Mouse (Mus musculus) splenic B cell, adult 2 months (primary cell): Measurements from ENCODE around the gene Pdxp.
"Not testable (repeated sequence)": the region's sequence is repeated elsewhere in the genome, so short reads cannot be mapped to it uniquely, and the experiment has no call there.

ENCODE experiments used
- DNase-seq: peaks from one replicate; pipeline ENCODE4 v3.0.0-alpha.2; 2011; ENCODE audit warnings: low read depth, low spot score
- H3K27me3 ChIP-seq: 2 replicates; pipeline ENCODE4 v1.6.1; 2012; ENCODE audit warnings: mild to moderate bottlenecking, low read length, moderate library complexity, mixed read lengths; ENCODE audit not compliant: control insufficient read depth, poor library complexity, insufficient read depth, severe bottlenecking
- H3K36me3 ChIP-seq: 2 replicates; pipeline ENCODE4 v1.6.1; 2012; ENCODE audit warnings: mild to moderate bottlenecking, low read length, moderate library complexity, mixed read lengths; ENCODE audit not compliant: control insufficient read depth, poor library complexity, insufficient read depth, severe bottlenecking

Pdxp gene

DNA sequence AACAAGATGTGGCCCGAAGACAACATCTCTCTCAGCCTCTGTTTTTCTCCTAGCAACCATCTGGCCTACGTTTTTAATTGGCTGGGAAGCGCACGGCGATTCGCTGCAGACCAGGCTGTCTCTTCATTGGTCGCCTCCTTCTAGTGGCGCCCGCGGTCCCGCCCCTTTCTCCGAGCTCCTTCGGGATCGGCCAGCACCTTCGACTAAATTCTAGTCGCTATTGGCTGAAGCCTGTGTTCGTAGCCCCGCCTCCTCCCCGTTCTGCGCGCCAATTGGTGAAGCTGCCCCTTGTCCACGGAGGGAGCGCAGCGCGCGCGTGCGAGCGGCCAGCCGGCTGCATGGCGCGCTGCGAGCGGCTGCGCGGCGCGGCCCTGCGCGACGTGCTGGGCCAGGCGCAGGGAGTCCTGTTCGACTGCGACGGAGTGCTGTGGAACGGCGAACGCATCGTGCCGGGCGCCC is at the start of gene Pdxp:
TSS of gene Pdxp (plus strand) at position 288 of the 459 bp plus-strand sequence.
- DNase-seq: peak; percentile 97
- Histone ChIP-seq H3K36me3 (peaks cover 7% of the 10 kb centered on the region), H3K27me3 (no peaks in the 10 kb centered on the region)

DNA sequence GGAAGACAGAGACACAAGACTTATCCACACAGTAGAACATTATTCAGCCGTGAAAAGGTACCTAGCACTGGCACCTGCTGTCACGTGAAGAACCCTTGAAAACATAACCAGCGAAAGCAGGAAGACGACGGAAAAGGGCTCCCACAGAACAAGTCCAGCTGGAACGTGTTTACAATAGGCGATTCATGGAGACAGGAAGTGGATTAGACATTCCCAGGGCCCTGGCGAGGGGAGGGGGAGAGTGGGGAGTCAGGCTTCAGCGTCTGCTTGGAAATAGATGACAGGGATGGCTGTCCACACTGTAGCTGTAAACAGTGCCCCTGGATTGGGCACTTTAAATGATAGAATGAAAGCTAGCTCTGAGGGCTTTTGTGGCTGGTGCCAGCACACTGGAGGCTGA is 45.3 kb upstream of the Pdxp start:
- Histone ChIP-seq H3K27me3 (no peaks in the 10 kb centered on the region), H3K36me3 (no peaks in the 10 kb centered on the region)
- no peak for DNase-seq

DNA sequence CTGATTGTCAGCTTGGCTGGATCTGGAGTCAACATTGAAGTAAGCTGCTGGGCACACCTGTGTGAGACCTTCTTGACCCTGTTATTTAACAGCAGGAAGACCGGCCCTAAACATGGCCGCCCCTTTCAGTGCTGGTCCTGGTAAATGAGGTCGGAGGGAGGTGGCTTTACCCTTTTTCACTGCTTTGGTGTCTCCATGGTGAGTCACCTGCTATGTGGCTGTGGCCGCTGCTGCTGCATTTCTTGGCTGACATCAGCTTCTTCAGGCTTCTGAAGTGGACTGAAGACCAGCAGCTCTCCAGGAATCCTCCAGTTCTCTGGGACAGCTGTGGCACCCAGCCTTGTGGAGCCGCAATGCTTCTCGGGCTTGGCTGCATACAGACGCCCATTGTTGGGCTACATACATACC is 44.9 kb upstream of the Pdxp start:
- no peaks in the 10 kb centered on the region for H3K36me3 ChIP-seq
- DNase-seq: no peak
- H3K27me3 ChIP-seq: no peaks in the 10 kb centered on the region

DNA sequence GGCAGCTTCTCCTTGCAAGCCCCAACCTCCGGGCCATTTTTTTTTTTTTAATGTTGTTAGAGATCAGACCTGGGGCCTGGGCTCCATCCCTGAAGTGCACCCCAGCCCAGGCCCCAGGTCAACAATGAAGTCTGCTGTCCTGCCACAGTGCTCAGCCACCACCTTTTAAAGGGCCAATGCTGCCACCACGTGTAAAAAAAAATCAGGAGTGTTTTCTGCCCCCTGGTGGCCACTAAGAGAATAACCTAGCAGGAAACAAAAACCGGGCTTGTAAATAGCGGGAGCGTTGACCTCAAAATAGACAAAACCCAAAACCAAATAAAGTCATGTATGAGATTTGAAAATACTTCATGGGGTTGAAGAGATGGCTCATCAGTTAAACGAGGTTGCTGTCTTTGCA is 43.9 kb upstream of the Pdxp start:
- Histone ChIP-seq H3K36me3 (no peaks in the 10 kb centered on the region), H3K27me3 (no peaks in the 10 kb centered on the region)
- DNase-seq: peak; percentile 81

DNA sequence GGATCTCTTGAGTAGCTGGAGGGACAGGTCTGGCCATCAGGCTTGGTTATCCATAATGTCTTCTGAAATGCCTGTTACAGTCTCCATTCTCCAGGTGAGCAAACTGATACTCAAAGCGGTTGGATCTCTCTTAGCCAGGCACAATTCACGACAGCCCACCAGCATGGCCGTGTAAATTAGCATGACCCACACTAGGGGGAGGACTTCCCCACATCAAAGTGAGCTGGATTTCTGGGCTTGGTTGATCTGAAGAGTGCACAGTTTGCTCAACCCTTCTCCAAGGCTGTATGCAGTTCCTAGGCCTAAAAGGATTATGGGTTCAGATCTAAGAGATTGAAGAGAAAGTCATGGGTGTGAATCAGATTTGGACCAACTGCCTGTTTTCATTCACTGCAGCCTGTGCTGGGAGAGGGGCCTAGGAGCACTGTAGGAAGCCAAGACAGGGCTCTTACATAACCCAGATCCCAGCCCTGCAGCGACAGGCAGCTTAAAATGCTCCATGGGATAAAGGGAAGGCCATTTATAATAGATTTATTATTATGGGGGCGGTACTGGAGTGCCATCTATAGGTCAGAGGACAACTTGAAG is 41.6 kb upstream of the Pdxp start:
- H3K36me3 ChIP-seq: no peaks in the 10 kb centered on the region
- H3K27me3 ChIP-seq: no peaks in the 10 kb centered on the region
- no peak for DNase-seq

DNA sequence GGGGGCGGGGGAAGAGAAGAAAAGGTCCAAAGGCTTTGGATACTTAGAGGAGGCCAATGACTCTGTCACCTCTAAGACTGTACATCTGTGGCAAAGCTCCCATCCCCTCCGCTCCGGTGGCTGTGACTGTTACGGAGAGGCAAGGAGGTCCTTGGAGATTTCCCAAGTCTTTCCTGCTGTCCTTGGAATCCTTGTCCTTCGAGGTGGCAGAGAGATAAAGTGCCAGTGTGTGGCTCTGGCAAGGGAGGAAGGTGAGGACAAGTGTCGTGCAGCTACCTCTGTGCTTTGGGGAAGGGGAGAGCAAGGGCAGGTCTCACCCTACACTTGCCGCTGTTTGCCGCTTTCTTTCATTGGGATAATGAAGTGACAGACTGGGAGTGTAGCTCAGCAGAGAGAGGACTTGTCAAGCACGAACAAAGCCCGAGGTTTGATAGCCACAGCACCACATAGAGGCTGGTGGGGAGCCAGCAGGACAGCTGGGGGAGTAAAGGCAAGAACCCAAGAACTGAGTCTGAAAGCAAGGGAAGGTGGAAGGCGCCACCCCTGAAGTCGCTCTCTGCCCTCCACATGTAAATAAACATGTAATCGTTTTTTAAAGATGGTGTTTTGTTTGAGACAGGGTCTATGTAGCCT is 39.8 kb upstream of the Pdxp start:
- no peak for DNase-seq
- no peaks in the 10 kb centered on the region for H3K36me3 ChIP-seq
- no peaks in the 10 kb centered on the region for H3K27me3 ChIP-seq

DNA sequence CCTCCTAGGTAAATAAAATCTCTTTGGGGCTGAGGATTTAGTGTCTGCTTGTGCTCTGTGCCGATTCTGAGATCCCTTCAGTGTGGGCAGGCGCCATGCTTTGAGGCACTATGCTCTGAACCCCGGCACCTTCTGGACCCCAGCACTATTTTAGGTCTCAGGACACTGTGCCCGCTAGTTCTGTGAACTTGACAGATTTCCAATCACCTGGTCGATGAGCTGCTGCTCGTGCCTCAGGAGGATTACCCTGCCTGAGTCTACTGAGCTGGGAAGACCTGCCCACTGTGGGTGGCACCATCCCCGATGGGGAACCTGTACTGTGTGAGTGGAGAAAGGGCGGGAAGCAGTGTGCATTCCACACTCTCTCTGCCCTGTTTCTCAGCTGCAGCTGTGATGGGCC is 38.7 kb upstream of the Pdxp start:
- no peaks in the 10 kb centered on the region for H3K36me3 ChIP-seq
- no peak for DNase-seq
- H3K27me3 ChIP-seq: no peaks in the 10 kb centered on the region

DNA sequence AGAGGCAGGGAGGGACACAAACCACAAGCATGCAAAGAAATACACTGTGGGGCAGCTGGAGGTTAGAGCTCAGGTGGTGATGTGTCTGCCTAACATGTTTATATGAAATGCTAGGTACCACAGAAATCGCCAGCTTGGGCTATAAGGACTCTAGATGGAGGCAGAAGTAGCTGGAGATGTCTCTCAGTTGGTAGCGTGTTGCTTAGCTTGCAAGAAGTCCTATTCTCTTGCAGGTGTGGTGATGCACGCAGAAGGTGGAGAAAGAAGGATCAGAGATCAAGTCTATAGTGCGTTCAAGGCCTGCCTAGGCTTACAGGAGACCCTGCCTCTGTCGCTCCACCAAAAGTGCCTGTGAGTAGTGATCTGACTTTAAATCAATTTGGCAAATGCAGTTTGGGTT is 38.2 kb upstream of the Pdxp start:
- no peaks in the 10 kb centered on the region for H3K27me3 ChIP-seq
- DNase-seq: no peak
- no peaks in the 10 kb centered on the region for H3K36me3 ChIP-seq

DNA sequence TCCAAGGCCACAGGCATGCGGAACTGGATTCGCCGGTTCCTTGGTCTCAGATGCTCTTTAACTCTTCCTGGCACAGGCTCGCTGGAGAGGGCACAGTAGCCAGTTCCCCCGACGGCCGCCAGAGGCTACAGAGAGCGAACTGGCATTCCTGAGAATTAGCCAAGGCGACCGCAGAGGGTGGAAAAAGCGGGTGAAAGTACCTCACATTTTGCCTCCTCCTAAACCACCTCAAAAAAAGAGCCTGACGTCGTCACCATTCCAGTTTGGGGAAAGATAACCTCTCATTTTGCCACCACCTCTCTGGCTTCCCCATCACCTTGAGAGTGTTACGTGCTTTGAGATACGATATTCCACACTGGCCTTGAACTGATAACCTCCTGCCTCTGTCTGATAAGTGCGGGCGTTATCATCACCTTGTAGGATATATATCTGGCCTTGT is 37.4 kb upstream of the Pdxp start:
- peak; percentile 61 for DNase-seq
- Histone ChIP-seq H3K27me3 (no peaks in the 10 kb centered on the region), H3K36me3 (no peaks in the 10 kb centered on the region)

DNA sequence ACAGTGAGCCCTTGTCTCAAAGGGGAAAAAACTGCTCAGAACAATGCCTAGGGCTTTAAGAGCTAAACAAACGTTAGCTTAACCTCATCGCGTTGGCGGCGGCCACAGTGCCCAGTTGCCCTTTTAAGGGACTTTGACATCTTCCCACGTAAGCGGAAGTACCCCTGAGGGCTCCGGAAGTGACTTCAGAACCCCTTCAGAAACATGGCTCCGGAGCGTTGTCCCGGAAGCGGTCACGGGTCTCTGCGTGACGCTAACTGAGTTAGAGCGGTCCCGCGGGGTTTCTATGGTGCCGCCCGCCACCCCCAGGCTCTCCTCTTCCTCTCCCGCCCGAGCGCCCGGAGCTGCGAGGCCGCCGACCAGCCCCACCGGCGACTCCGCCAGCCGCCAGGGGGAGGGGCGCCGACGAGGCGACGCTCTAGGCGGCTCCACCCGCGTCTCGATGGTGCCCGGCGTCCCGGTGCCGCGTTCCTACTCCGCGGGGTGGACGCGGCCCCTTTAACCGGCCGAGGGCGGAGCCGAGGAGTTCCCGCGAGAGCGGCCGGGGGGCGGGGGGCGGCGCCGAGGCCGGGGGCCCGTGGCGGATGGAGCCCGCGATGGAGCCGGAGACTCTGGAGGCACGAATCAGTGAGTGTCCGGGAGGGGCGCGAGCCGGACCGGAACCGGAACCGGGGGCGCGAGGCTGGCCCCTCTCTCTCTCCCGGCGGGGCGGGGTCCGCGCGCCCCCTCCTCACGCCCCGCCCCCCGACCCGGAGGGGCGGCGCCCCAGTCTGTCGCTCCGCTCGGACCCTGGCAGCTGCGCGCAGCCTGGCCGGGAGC is 36.5 kb upstream of the Pdxp start, which contains the start of gene Gga1:
TSS of gene Gga1 (plus strand) at position 200 of the 819 bp plus-strand sequence.
- peak; percentile 98 for DNase-seq
- 0 out of 2 replicates have a peak, but pooled peaks cover 2% of the 10 kb centered on the region for H3K36me3 ChIP-seq
- no peaks in the 10 kb centered on the region for H3K27me3 ChIP-seq

DNA sequence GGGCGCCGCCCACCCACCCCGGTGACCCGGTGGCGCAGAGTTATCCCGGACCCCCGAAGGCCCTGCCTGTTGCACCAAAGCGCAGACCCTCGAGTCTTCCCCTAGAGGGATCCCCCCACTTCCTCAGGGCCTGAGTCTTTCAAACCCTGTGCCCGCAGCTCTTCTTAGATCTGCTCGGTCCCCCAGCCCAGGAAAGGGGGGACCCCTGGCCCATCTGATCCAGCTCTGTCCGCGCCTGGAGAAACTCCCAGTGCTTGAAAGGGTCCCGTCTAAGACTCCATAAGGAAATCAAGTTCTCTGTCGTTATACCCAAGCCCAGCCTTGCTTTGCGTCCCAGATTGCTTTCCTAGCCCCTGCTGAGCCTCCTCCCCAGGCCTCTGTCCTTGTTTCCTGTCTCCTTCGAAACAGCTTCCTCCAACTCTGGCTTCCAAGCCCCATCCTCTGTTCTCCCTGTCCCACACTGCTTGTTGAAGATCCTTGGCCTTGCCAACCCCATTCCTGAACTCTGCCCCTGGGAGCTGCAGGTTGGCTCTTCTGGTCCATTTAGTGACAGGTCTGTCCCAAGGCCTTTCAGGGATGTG is 35.8 kb upstream of the Pdxp start:
- peak; percentile 16 for DNase-seq
- 0 out of 2 replicates have a peak, but pooled peaks cover 2% of the 10 kb centered on the region for H3K36me3 ChIP-seq
- no peaks in the 10 kb centered on the region for H3K27me3 ChIP-seq

DNA sequence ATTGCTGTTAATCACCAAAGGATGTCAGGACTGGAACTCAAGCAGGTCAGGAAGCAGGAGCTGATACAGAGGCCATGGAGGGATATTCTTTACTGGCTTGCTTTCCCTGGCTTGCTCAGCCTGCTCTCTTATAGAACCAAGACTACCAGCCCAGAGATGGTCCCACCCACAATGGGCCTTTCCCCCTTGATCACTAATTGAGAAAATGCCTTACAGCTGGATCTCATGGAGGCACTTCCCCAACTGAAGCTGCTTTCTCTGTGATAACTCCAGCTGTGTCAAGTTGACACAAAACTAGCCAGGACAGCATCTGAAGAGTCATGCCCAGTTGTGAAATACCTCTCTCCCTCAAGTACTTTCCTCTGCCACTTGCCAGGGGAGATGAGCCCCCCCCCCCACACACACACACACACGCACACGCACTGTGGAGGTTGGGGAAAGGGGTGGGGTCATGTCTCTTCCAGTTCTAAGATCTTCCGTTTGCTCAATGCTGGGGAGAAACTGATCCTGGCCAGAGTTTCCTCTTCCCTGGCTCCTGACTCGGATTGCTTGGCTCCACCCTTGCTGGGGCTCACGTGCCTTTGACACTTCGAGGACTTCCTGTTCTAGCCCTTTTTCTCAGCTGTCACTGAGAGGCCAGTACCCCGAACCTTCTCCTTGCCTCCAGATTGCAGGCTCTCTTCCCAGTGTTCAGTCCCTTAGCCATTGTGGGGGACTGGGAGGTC is 34.8 kb upstream of the Pdxp start:
- H3K36me3 ChIP-seq, H3K27me3 ChIP-seq: not testable (repeated sequence)
- DNase-seq: peak; percentile 36

DNA sequence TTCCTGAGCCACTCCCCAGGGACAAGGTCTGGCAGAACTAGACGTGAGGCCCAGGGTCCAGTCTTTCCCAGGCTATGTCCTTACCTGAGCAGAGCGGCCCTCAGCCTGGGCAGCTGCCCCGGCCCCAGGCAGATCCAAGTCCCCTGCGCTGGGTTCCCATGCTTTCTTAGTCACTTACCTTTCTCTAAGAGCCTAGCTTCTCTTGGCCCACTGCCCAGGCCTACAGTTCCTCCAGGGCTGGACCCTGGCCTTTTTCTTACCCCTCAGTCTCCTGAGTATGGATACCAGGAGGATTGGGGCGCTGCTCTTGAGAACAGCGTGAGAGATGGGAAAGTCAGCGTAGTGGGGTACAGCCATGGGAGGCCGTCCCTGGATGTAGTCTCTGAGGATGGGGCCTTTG is 33.3 kb upstream of the Pdxp start:
- Histone ChIP-seq H3K36me3 (peaks cover 11% of the 10 kb centered on the region), H3K27me3 (no peaks in the 10 kb centered on the region)
- DNase-seq: no peak

DNA sequence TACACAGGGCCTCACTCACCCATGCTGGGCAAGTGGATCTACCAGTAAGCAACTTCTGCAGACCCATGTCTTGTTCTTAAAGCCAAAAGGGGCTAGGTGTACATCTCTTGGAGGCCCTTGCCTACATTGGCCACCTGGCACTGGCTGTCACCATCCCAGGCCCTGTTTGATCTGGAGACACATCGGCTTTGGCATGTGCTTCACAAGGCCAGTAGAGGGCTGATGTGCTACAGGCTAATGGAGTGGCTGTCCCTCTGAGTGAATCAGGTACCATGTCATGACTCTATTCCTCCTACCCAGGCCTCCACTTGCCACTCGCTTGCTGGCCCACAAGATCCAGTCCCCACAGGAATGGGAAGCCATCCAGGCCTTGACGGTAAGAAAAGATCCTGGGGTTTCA is 31.9 kb upstream of the Pdxp start:
- no peaks in the 10 kb centered on the region for H3K27me3 ChIP-seq
- peaks cover 16% of the 10 kb centered on the region for H3K36me3 ChIP-seq
- DNase-seq: no peak
